ENCODE assay signal across 8 mouse cellular contexts in genomic region chr17:24881738-24882440, GRCm38 (mm10). TPM values are rescaled to one million over a fixed set of nuclear protein-coding genes. Genes with fewer than 3 reads are reported as not detected.
A peak's percentile ranks its signal among the peaks of the same experiment; 100 is the strongest.
DNase-seq lines count a peak whose midpoint lies in the region.

No protein-coding gene starts in this region.

- intact Hi-C loops in left cerebral cortex, postnatal 4 days (cut with DNase I): no loop called here
- intact Hi-C loops in left cerebral cortex, postnatal 36 days (cut with DNase I): loop anchor here (5.0 kb wide), 1 partner anchor 135 kb away; no protein-coding TSS in a partner anchor
- intact Hi-C loops in left cerebral cortex, postnatal 10 days (cut with DNase I): loop anchor here (5.0 kb wide), 1 partner anchor 145 kb away; the partner anchor contains the start of gene Msrb1

- DNase-seq in adrenal gland, postnatal 14 days: peak; percentile 70
- no peak for DNase-seq in adrenal gland, adult 18-20 months (ENCODE audit: low spot score in 2 of 2)
- peak; percentile 54 for DNase-seq in left cerebral cortex, postnatal 4 days
- DNase-seq in left cerebral cortex, postnatal 36 days (ENCODE audit: low spot score in 2 of 2): no peak
- peak; percentile 73 for DNase-seq in R1 (ENCODE audit: low read depth, low spot score)
- peak; percentile 52 to 79 for DNase-seq in kidney, postnatal 36 days
- DNase-seq in layer of hippocampus, adult 9-10 months (ENCODE audit: low spot score): no peak
- no peak for DNase-seq in left cerebral cortex, postnatal 10 days (ENCODE audit: extremely low spot score in 1 of 2, low spot score in 2 of 2)

RNA-seq across cellular contexts. Expression of gene Nubp2, which starts 4.3 kb away (rescaled TPM):
- total RNA-seq in adrenal gland, postnatal 14 days (2021): 39.5 and 48.8 TPM in 2 replicates
- total RNA-seq in adrenal gland, adult 18-20 months (2021): 10 to 100 TPM; 48.5 to 54.1 TPM
- total RNA-seq in left cerebral cortex, postnatal 4 days (2021): 10 to 100 TPM; 35.9 to 39.3 TPM
- total RNA-seq in left cerebral cortex, postnatal 36 days (2021): 10 to 100 TPM; 31.4 to 34.8 TPM
- total RNA-seq in left cerebral cortex, postnatal 10 days (2021): 10 to 100 TPM; 37.8 to 40.2 TPM

RNA-seq across cellular contexts. Expression of gene Spsb3, which starts 4.6 kb away (rescaled TPM):
- 30.2 and 34.6 TPM in 2 replicates for total RNA-seq in adrenal gland, postnatal 14 days (2021)
- total RNA-seq in adrenal gland, adult 18-20 months (2021): 10 to 100 TPM; 33.0 to 33.9 TPM
- total RNA-seq in left cerebral cortex, postnatal 4 days (2021): 10 to 100 TPM; 43.6 to 46.0 TPM
- total RNA-seq in left cerebral cortex, postnatal 36 days (2021): 10 to 100 TPM; 56.4 to 63.7 TPM
- total RNA-seq in left cerebral cortex, postnatal 10 days (2021): 10 to 100 TPM; 48.0 to 48.3 TPM

RNA-seq across cellular contexts. Expression of gene Eme2, which starts 13.0 kb away (rescaled TPM):
- total RNA-seq in adrenal gland, postnatal 14 days (2021): 36.7 and 43.1 TPM in 2 replicates
- total RNA-seq in adrenal gland, adult 18-20 months (2021): 10 to 100 TPM; 40.6 to 46.1 TPM
- total RNA-seq in left cerebral cortex, postnatal 4 days (2021): 10 to 100 TPM; 36.2 to 36.4 TPM
- 10 to 100 TPM; 47.4 to 60.0 TPM for total RNA-seq in left cerebral cortex, postnatal 36 days (2021)
- total RNA-seq in left cerebral cortex, postnatal 10 days (2021): 10 to 100 TPM; 53.9 to 56.6 TPM

RNA-seq across cellular contexts. Expression of gene Mrps34, which starts 13.0 kb away (rescaled TPM):
- total RNA-seq in adrenal gland, postnatal 14 days (2021): 133 and 145 TPM in 2 replicates
- 100 to 1,000 TPM; 107 to 148 TPM for total RNA-seq in adrenal gland, adult 18-20 months (2021)
- total RNA-seq in left cerebral cortex, postnatal 4 days (2021): 10 to 100 TPM; 48.9 to 50.0 TPM
- 10 to 100 TPM; 61.8 to 74.6 TPM for total RNA-seq in left cerebral cortex, postnatal 36 days (2021)
- total RNA-seq in left cerebral cortex, postnatal 10 days (2021): 10 to 100 TPM; 58.4 to 64.8 TPM

RNA-seq across cellular contexts. Expression of gene Nme3, which starts 14.4 kb away (rescaled TPM):
- total RNA-seq in adrenal gland, postnatal 14 days (2021): 46.1 and 47.4 TPM in 2 replicates
- total RNA-seq in adrenal gland, adult 18-20 months (2021): 100 to 1,000 TPM in 1 of 2 experiments, 10 to 100 TPM in 1; 50.8 to 100 TPM
- 10 to 100 TPM; 38.7 to 43.0 TPM for total RNA-seq in left cerebral cortex, postnatal 4 days (2021)
- 10 to 100 TPM; 41.4 to 54.3 TPM for total RNA-seq in left cerebral cortex, postnatal 36 days (2021)
- total RNA-seq in left cerebral cortex, postnatal 10 days (2021): 10 to 100 TPM; 42.2 to 43.5 TPM

Comparison
In these comparisons a context has a peak if more than half of its experiments do, and no peak if none do; other contexts are left out.
1. DNase-seq: peak in adrenal gland, postnatal 14 days (single experiment), left cerebral cortex, postnatal 4 days (single experiment), R1 (single experiment) and kidney, postnatal 36 days (2 of 2); none in adrenal gland, adult 18-20 months (0 of 2), left cerebral cortex, postnatal 36 days (0 of 2), layer of hippocampus, adult 9-10 months (single experiment) and left cerebral cortex, postnatal 10 days (0 of 2).